Mouse (Mus musculus) neural tube, embryonic 11.5 days (tissue): ENCODE measurements at regions not wholly inside any gene's neighbourhood (a gene's known extent, or its start where the extent isn't known, plus 50 kb on each side); places are given as distances from the start of the nearest gene placed in this dataset.
A peak's percentile ranks its signal among the peaks of the same experiment; 100 is the strongest.

Source experiments
- ATAC-seq: fragments of 200-750 bp; cut with Nextera tagmentation; 2 replicates; pipeline ENCODE4 v1.8.0; 2017; ENCODE audit warnings: moderate number of reproducible peaks, mild to moderate bottlenecking, moderate TSS enrichment, moderate library complexity; ENCODE audit not compliant: insufficient read depth, low FRiP score, low TSS enrichment
- DNase-seq: peaks from one replicate; pipeline ENCODE4 v3.0.0-alpha.2; 2015; ENCODE audit warnings: low spot score
- H3K27ac ChIP-seq: fragments of 300-500 bp; sonication (generic); 2 replicates; pipeline ENCODE4 v1.5.1; 2014; ENCODE audit warnings: low read depth, mild to moderate bottlenecking, low read length
- H3K27me3 ChIP-seq: fragments of 300-500 bp; sonication (generic); 2 replicates; pipeline ENCODE4 v1.6.1; 2014; ENCODE audit warnings: mild to moderate bottlenecking, low read length, mixed read lengths; ENCODE audit not compliant: control insufficient read depth, insufficient read depth
- H3K36me3 ChIP-seq: fragments of 300-500 bp; sonication (generic); 2 replicates; pipeline ENCODE4 v1.6.1; 2014; ENCODE audit warnings: mild to moderate bottlenecking, low read length, moderate library complexity, mixed read lengths; ENCODE audit not compliant: control insufficient read depth, insufficient read depth
- H3K4me1 ChIP-seq: fragments of 300-500 bp; sonication (generic); 2 replicates; pipeline ENCODE4 v1.6.1; 2014; ENCODE audit warnings: low read length, mixed read lengths; ENCODE audit not compliant: control insufficient read depth, insufficient read depth
- H3K4me2 ChIP-seq: fragments of 300-500 bp; sonication (generic); 2 replicates; pipeline ENCODE4 v1.6.1; 2014; ENCODE audit warnings: low read depth, mild to moderate bottlenecking, moderate library complexity
- H3K4me3 ChIP-seq: fragments of 300-500 bp; sonication (generic); 2 replicates; pipeline ENCODE4 v1.5.1; 2014; ENCODE audit warnings: low read depth, low read length
- H3K9ac ChIP-seq: fragments of 300-500 bp; sonication (generic); 2 replicates; pipeline ENCODE4 v1.6.1; 2014; ENCODE audit warnings: mild to moderate bottlenecking, low read length
- H3K9me3 ChIP-seq: fragments of 300-500 bp; sonication (generic); 2 replicates; pipeline ENCODE4 v1.6.1; 2016; ENCODE audit warnings: low read length; ENCODE audit not compliant: control insufficient read depth
- WGBS: fragments of 180-500 bp; shearing (Covaris S2); extraction: QIAGEN DNeasy Blood & Tissue Kit; methylation state at CpG from one replicate; pipeline ENCODE4 v1.1.7; 2014; 5-methylcytosine and 5-hydroxymethylcytosine counted together

- DNase-seq (no peak), ATAC-seq (no peak)
- Histone ChIP-seq H3K4me2 (no peak overlapping the region), H3K4me3 (no peak overlapping the region), H3K9ac (no peak overlapping the region), H3K27me3 (no peaks in the 10 kb centered on the region), H3K36me3 (no peaks in the 10 kb centered on the region), H3K4me1 (no peaks in the 10 kb centered on the region), H3K27ac (no peak overlapping the region), H3K9me3 (no peaks in the 10 kb centered on the region)
- 66% methylated on average over 9 of the region's 9 CpGs for WGBS
These were observed 114.2 kb downstream of the Fam114a2 start for GRCm38 (mm10) chr11:57404172-57404571.

GRCm38 (mm10) chr11:57401610-57402009, 116.8 kb downstream of the Fam114a2 start:
- Histone ChIP-seq H3K4me3 (no peak overlapping the region), H3K4me2 (no peak overlapping the region), H3K27ac (no peak overlapping the region), H3K9me3 (no peaks in the 10 kb centered on the region), H3K27me3 (no peaks in the 10 kb centered on the region), H3K4me1 (no peaks in the 10 kb centered on the region), H3K9ac (no peak overlapping the region), H3K36me3 (no peaks in the 10 kb centered on the region)
- ATAC-seq (no peak), DNase-seq (no peak)
- 38% methylated on average over 2 of the region's 2 CpGs for WGBS

- Histone ChIP-seq H3K27me3 (no peaks in the 10 kb centered on the region), H3K4me2 (no peak overlapping the region), H3K9ac (no peak overlapping the region), H3K36me3 (no peaks in the 10 kb centered on the region), H3K9me3 (no peaks in the 10 kb centered on the region), H3K27ac (no peak overlapping the region), H3K4me3 (no peak overlapping the region), H3K4me1 (no peaks in the 10 kb centered on the region)
- DNase-seq (no peak), ATAC-seq (no peak)
- 91% methylated on average over 1 of the region's 1 CpGs for WGBS
These were observed 119.1 kb downstream of the Fam114a2 start for GRCm38 (mm10) chr11:57399366-57399765.

GRCm38 (mm10) chr11:57396429-57396828, 122.0 kb downstream of the Fam114a2 start:
- Histone ChIP-seq H3K36me3 (no peaks in the 10 kb centered on the region), H3K27ac (no peak overlapping the region), H3K4me1 (no peaks in the 10 kb centered on the region), H3K27me3 (no peaks in the 10 kb centered on the region), H3K4me2 (no peak overlapping the region), H3K9me3 (no peaks in the 10 kb centered on the region), H3K9ac (no peak overlapping the region), H3K4me3 (no peak overlapping the region)
- WGBS = 29% methylated on average over 3 of the region's 3 CpGs
- ATAC-seq (no peak), DNase-seq (peak; percentile 18)

GRCm38 (mm10) chr11:57390826-57391225, 127.6 kb downstream of the Fam114a2 start:
- 82% methylated on average over 4 of the region's 4 CpGs for WGBS
- no peak for ATAC-seq
- Histone ChIP-seq H3K36me3 (no peaks in the 10 kb centered on the region), H3K9ac (no peak overlapping the region), H3K4me2 (no peak overlapping the region), H3K27me3 (no peaks in the 10 kb centered on the region), H3K4me1 (no peaks in the 10 kb centered on the region), H3K27ac (no peak overlapping the region), H3K9me3 (no peaks in the 10 kb centered on the region), H3K4me3 (no peak overlapping the region)
- no peak for DNase-seq
